Mouse (Mus musculus) heart, embryonic 11.5 days (tissue): ENCODE results near the gene Asgr1. TPM values are rescaled to one million over a fixed set of nuclear protein-coding genes. Genes with fewer than 3 reads are reported as not detected.

Source experiments
- ATAC-seq: fragments of 200-750 bp; cut with Nextera tagmentation; replicated peaks from 2 replicates; pipeline ENCODE4 v1.8.0; 2017; ENCODE audit warnings: moderate library complexity; ENCODE audit not compliant: insufficient number of reproducible peaks, low FRiP score, low TSS enrichment
- H3K27ac ChIP-seq: fragments of 300-500 bp; sonication (generic); 2 replicates; pipeline ENCODE4 v1.5.1; 2014; ENCODE audit warnings: mild to moderate bottlenecking, low read depth, low read length
- H3K27me3 ChIP-seq: fragments of 300-500 bp; sonication (generic); 2 replicates; pipeline ENCODE4 v1.6.1; 2014; ENCODE audit warnings: mild to moderate bottlenecking, low read length, mixed read lengths; ENCODE audit not compliant: control insufficient read depth, insufficient read depth
- H3K36me3 ChIP-seq: fragments of 300-500 bp; sonication (generic); 2 replicates; pipeline ENCODE4 v1.6.1; 2014; ENCODE audit warnings: mild to moderate bottlenecking, low read length, moderate library complexity, mixed read lengths; ENCODE audit not compliant: control insufficient read depth, insufficient read depth
- H3K4me1 ChIP-seq: fragments of 300-500 bp; sonication (generic); 2 replicates; pipeline ENCODE4 v1.6.1; 2014; ENCODE audit warnings: low read length; ENCODE audit not compliant: control insufficient read depth, insufficient read depth
- H3K4me2 ChIP-seq: fragments of 300-500 bp; sonication (generic); 2 replicates; pipeline ENCODE4 v1.6.1; 2014; ENCODE audit warnings: mild to moderate bottlenecking, moderate library complexity
- H3K4me3 ChIP-seq: fragments of 300-500 bp; sonication (generic); 2 replicates; pipeline ENCODE4 v1.5.1; 2014; ENCODE audit warnings: low read depth, low read length
- H3K9ac ChIP-seq: fragments of 300-500 bp; sonication (generic); 2 replicates; pipeline ENCODE4 v1.6.1; 2014; ENCODE audit warnings: mild to moderate bottlenecking, low read depth, low read length, moderate library complexity
- H3K9me3 ChIP-seq: fragments of 300-500 bp; sonication (generic); replicated peaks from 2 replicates; pipeline ENCODE4 v1.6.1; 2016; ENCODE audit warnings: low read length; ENCODE audit not compliant: control insufficient read depth
- WGBS: fragments of 180-500 bp; shearing (Covaris S2); extraction: QIAGEN DNeasy Blood & Tissue Kit; methylation state at CpG from one replicate; pipeline ENCODE4 v1.1.7; 2014; ENCODE audit not compliant: insufficient replicate concordance; 5-methylcytosine and 5-hydroxymethylcytosine counted together
- polyA plus RNA-seq: library from polyadenylated mRNA; unstranded; fragments of >200 nt; fragmentation: Nextera tagmentation; extraction: Ambion mirVana; gene quantifications from 2 replicates; pipeline ENCODE4 v1.2.1, GENCODE M21; 2014

Asgr1 gene
- 0.13 TPM in 1 of 2 replicates, not detected in the other for polyA plus RNA-seq

- H3K4me3 ChIP-seq: no peak within 1 kb of the TSS
- H3K9ac ChIP-seq: no peak within 1 kb of the TSS
- no peaks in the 10 kb centered on the region for H3K9me3 ChIP-seq
- H3K36me3 ChIP-seq: no peaks in the 10 kb centered on the region
- H3K27me3 ChIP-seq: no peaks in the 10 kb centered on the region; the same call in 1 of the 2 replicates
- no peak within 1 kb of the TSS for H3K4me2 ChIP-seq
- ATAC-seq: no peak
- H3K4me1 ChIP-seq: 0 out of 2 replicates have a peak, but pooled peaks cover 4% of the 10 kb centered on the region
- WGBS: 79% methylated on average over 10 of the region's 10 CpGs
- H3K27ac ChIP-seq: no peak within 1 kb of the TSS
Measured at GRCm38 (mm10) chr11:70053898-70054570, at the start of gene Asgr1. Asgr1 (plus strand) TSS chr11:70054085.

- Histone ChIP-seq H3K4me3 (no peak overlapping the region), H3K9me3 (no peaks in the 10 kb centered on the region), H3K9ac (no peak overlapping the region), H3K4me1 (peaks cover 18% of the 10 kb centered on the region), H3K4me2 (no peak overlapping the region), H3K27me3 (no peaks in the 10 kb centered on the region), H3K36me3 (peaks cover 35% of the 10 kb centered on the region), H3K27ac (no peak overlapping the region)
- WGBS: 68% methylated on average over 5 of the region's 5 CpGs
- ATAC-seq: no peak
Measured at GRCm38 (mm10) chr11:70005521-70005920, 48.4 kb upstream of the Asgr1 start.

GRCm38 (mm10) chr11:70010033-70010432 is 43.9 kb upstream of the Asgr1 start:
- no peak for ATAC-seq
- H3K4me1 ChIP-seq: peaks cover 11% of the 10 kb centered on the region
- H3K9ac ChIP-seq: no peak overlapping the region
- H3K4me3 ChIP-seq: no peak overlapping the region
- H3K27me3 ChIP-seq: no peaks in the 10 kb centered on the region
- peaks cover 60% of the 10 kb centered on the region for H3K36me3 ChIP-seq
- no peak overlapping the region for H3K27ac ChIP-seq
- no peaks in the 10 kb centered on the region for H3K9me3 ChIP-seq
- no peak overlapping the region for H3K4me2 ChIP-seq
- WGBS: 88% methylated on average over 6 of the region's 6 CpGs

GRCm38 (mm10) chr11:70010548-70010947 is 43.3 kb upstream of the Asgr1 start:
- WGBS: 83% methylated on average over 12 of the region's 12 CpGs
- Histone ChIP-seq H3K9me3 (no peaks in the 10 kb centered on the region), H3K36me3 (peaks cover 60% of the 10 kb centered on the region), H3K27me3 (no peaks in the 10 kb centered on the region), H3K9ac (no peak overlapping the region), H3K4me2 (no peak overlapping the region), H3K4me3 (no peak overlapping the region), H3K27ac (no peak overlapping the region), H3K4me1 (peaks cover 11% of the 10 kb centered on the region)
- no peak for ATAC-seq

GRCm38 (mm10) chr11:70010961-70011360 is 42.9 kb upstream of the Asgr1 start:
- Histone ChIP-seq H3K9ac (no peak overlapping the region), H3K4me2 (no peak overlapping the region), H3K36me3 (peaks cover 60% of the 10 kb centered on the region), H3K27ac (no peak overlapping the region), H3K4me1 (peaks cover 11% of the 10 kb centered on the region), H3K27me3 (no peaks in the 10 kb centered on the region), H3K9me3 (no peaks in the 10 kb centered on the region), H3K4me3 (no peak overlapping the region)
- 85% methylated on average over 10 of the region's 10 CpGs for WGBS
- no peak for ATAC-seq

GRCm38 (mm10) chr11:70012931-70013330 is 41.0 kb upstream of the Asgr1 start:
- Histone ChIP-seq H3K4me1 (peaks cover 18% of the 10 kb centered on the region), H3K9ac (no peak overlapping the region), H3K27me3 (no peaks in the 10 kb centered on the region), H3K4me3 (no peak overlapping the region), H3K4me2 (no peak overlapping the region), H3K36me3 (peaks cover 46% of the 10 kb centered on the region), H3K27ac (no peak overlapping the region), H3K9me3 (no peaks in the 10 kb centered on the region)
- 82% methylated on average over 9 of the region's 9 CpGs for WGBS
- no peak for ATAC-seq

- Histone ChIP-seq H3K27me3 (no peaks in the 10 kb centered on the region), H3K4me1 (peaks cover 20% of the 10 kb centered on the region), H3K27ac (no peak overlapping the region), H3K4me3 (no peak overlapping the region), H3K9ac (no peak overlapping the region), H3K9me3 (no peaks in the 10 kb centered on the region), H3K4me2 (no peak overlapping the region), H3K36me3 (peaks cover 41% of the 10 kb centered on the region)
- 93% methylated on average over 3 of the region's 3 CpGs for WGBS
- ATAC-seq: no peak
Measured at GRCm38 (mm10) chr11:70013408-70013807, 40.5 kb upstream of the Asgr1 start.

- Histone ChIP-seq H3K27ac (no peak overlapping the region), H3K4me1 (peaks cover 23% of the 10 kb centered on the region), H3K9me3 (no peaks in the 10 kb centered on the region), H3K4me3 (no peak overlapping the region), H3K4me2 (peak overlapping the region; percentile 93; the same call in 1 of the 2 replicates), H3K9ac (no peak overlapping the region), H3K27me3 (no peaks in the 10 kb centered on the region), H3K36me3 (peaks cover 35% of the 10 kb centered on the region)
- ATAC-seq: no peak
- 64% methylated on average over 5 of the region's 5 CpGs for WGBS
Measured at GRCm38 (mm10) chr11:70014051-70014450, 39.8 kb upstream of the Asgr1 start.
